Comparison of ENCODE assay signal across 8 mouse cellular contexts in genomic region chr19:29501507-29501906, GRCm38 (mm10). TPM values are rescaled to one million over a fixed set of nuclear protein-coding genes. Genes with fewer than 3 reads are reported as not detected.
DNase-seq lines count a peak whose midpoint lies in the region; ATAC-seq and TF ChIP-seq lines count a peak whose summit lies in the region.

No protein-coding gene starts in this region.

- no peak overlapping the region for H3K9ac ChIP-seq in forebrain, embryonic 11.5 days (ENCODE audit: low read length)
- no peak overlapping the region; the same call in 1 of the 2 replicates for H3K9ac ChIP-seq in liver, postnatal 0 days (replicated peaks)
- H3K9ac ChIP-seq in neural tube, embryonic 13.5 days, result no peak overlapping the region

- H3K27ac ChIP-seq in forebrain, embryonic 11.5 days (ENCODE audit: low read depth, low read length), result no peak overlapping the region
- H3K27ac ChIP-seq in liver, postnatal 0 days (ENCODE audit: low read depth), result peak overlapping the region; percentile 37; the same call in 1 of the 2 replicates
- H3K27ac ChIP-seq in neural tube, embryonic 13.5 days (replicated peaks), result no peak overlapping the region

- no peaks in the 10 kb centered on the region for H3K9me3 ChIP-seq in forebrain, embryonic 11.5 days (ENCODE audit: control insufficient read depth, low read length)
- H3K9me3 ChIP-seq in liver, postnatal 0 days (ENCODE audit: low read length), result no peaks in the 10 kb centered on the region
- no peaks in the 10 kb centered on the region for H3K9me3 ChIP-seq in neural tube, embryonic 13.5 days

- peak overlapping the region; percentile 21; the same call in 1 of the 2 replicates for H3K4me2 ChIP-seq in forebrain, embryonic 11.5 days (ENCODE audit: low read depth, low read length, severe bottlenecking)
- peak overlapping the region; percentile 61 for H3K4me2 ChIP-seq in liver, postnatal 0 days (ENCODE audit: low read depth, low read length)
- H3K4me2 ChIP-seq in neural tube, embryonic 13.5 days, result peak overlapping the region; percentile 35

- 14% methylated on average over 6 of the region's 6 CpGs for WGBS in forebrain, embryonic 11.5 days
- WGBS in liver, postnatal 0 days (ENCODE audit: insufficient replicate concordance), result 9% methylated on average over 6 of the region's 6 CpGs
- WGBS in neural tube, embryonic 13.5 days, result 13% methylated on average over 6 of the region's 6 CpGs

- intact Hi-C loops in heart, postnatal 10 days (cut with DNase I), result loop anchor here (1.0 to 10.0 kb wide), 6 partner anchors 31 to 727 kb away; no protein-coding TSS in a partner anchor

- TF ChIP-seq CTCF in liver, postnatal 0 days (IDR thresholded peaks at IDR 0.05; ENCODE audit: low read depth), result peak; percentile 91

- H3K36me3 ChIP-seq in forebrain, embryonic 11.5 days (ENCODE audit: control insufficient read depth, insufficient read depth, low read length), result no peaks in the 10 kb centered on the region
- no peaks in the 10 kb centered on the region for H3K36me3 ChIP-seq in liver, postnatal 0 days (replicated peaks; ENCODE audit: insufficient read depth, low read length)
- no peaks in the 10 kb centered on the region for H3K36me3 ChIP-seq in neural tube, embryonic 13.5 days

- ATAC-seq in forebrain, embryonic 11.5 days (replicated peaks; ENCODE audit: low FRiP score), result no peak
- peak; percentile 78 for ATAC-seq in liver, postnatal 0 days
- no peak for ATAC-seq in neural tube, embryonic 13.5 days (ENCODE audit: low read depth)

- DNase-seq in CD8-positive naive resting alpha-beta T cell, adult 2 months (ENCODE audit: low read depth in 2 of 2, low spot score in 2 of 2), result peak; percentile 75 to 76
- DNase-seq in c-Kit-negative CD71-positive TER-119-positive erythroid progenitor cells, embryonic 14.5 days (ENCODE audit: low read depth, low spot score), result peak; percentile 68
- DNase-seq in forebrain, embryonic 11.5 days (ENCODE audit: low spot score), result peak; percentile 87
- peak; percentile 86 to 93 for DNase-seq in heart, postnatal 10 days
- DNase-seq in kidney, postnatal 4 days, result peak; percentile 90 to 91
- peak; percentile 90 for DNase-seq in liver, postnatal 0 days
- DNase-seq in telencephalon, adult 2 months (ENCODE audit: low read depth, low spot score), result peak; percentile 50

- TF ChIP-seq EP300 in liver, postnatal 0 days (IDR thresholded peaks at IDR 0.05; ENCODE audit: low read depth), result no peak

- no peaks in the 10 kb centered on the region for H3K27me3 ChIP-seq in forebrain, embryonic 11.5 days (ENCODE audit: control insufficient read depth, insufficient read depth, low read length)
- no peaks in the 10 kb centered on the region for H3K27me3 ChIP-seq in liver, postnatal 0 days (ENCODE audit: insufficient read depth, low read length)
- no peaks in the 10 kb centered on the region for H3K27me3 ChIP-seq in neural tube, embryonic 13.5 days

- H3K4me1 ChIP-seq in forebrain, embryonic 11.5 days (replicated peaks; ENCODE audit: control insufficient read depth, insufficient read depth, low read length), result no peaks in the 10 kb centered on the region
- peaks cover 27% of the 10 kb centered on the region for H3K4me1 ChIP-seq in liver, postnatal 0 days (ENCODE audit: insufficient read depth)
- no peaks in the 10 kb centered on the region for H3K4me1 ChIP-seq in neural tube, embryonic 13.5 days (replicated peaks)

- H3K4me3 ChIP-seq in forebrain, embryonic 11.5 days (ENCODE audit: low read depth, low read length), result no peak overlapping the region
- H3K4me3 ChIP-seq in liver, postnatal 0 days (ENCODE audit: low read depth, low read length), result peak overlapping the region; percentile 38
- no peak overlapping the region for H3K4me3 ChIP-seq in neural tube, embryonic 13.5 days

RNA-seq across cellular contexts. Expression of gene Ric1, which starts 20.6 kb away (rescaled TPM):
- 11.8 and 13.5 TPM in 2 replicates for polyA plus RNA-seq in forebrain, embryonic 11.5 days (2014; fragmentation: Nextera tagmentation; extraction: Ambion mirVana)
- total RNA-seq in heart, postnatal 10 days (2021), result 10 to 100 TPM; 32.8 to 36.3 TPM
- 7.8 and 7.9 TPM in 2 replicates for polyA plus RNA-seq in liver, postnatal 0 days (2015; fragmentation: Nextera tagmentation; extraction: Ambion mirVana)
- polyA plus RNA-seq in neural tube, embryonic 13.5 days (2015; fragmentation: Nextera tagmentation; extraction: Ambion mirVana), result 14.5 and 16.9 TPM in 2 replicates
